Mouse (Mus musculus): ENCODE results near the gene Pex14. TPM values are rescaled to one million over a fixed set of nuclear protein-coding genes. Genes with fewer than 3 reads are reported as not detected.

The Pex14 gene
- polyA plus RNA-seq, 1 experiment from 2014 or later: 29.0 TPM

DNA sequence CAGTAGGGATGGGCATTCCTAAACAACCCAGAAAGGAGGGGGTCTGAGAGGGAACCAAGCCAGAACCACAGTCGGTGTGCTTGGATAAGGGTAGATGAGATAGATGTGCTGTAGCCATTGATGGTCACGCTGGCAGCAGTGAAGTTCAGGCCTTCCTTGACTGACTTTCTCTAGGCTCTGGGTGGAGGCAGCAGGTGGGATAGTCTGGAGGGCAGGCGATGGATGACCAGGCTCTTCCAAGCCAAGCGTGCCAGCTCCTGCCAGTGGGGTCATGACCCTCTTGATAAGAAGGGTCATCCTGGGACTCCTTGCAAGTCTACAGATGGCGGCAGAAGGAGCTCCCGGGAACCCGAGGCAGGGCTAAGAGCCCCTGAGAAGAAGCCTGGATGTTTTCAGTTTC lies 187.5 kb downstream of the Pex14 start:
- Histone ChIP-seq H3K4me3 (ENCODE audit: low read depth, low read length) (no peak overlapping the region), H3K27me3 (ENCODE audit: control insufficient read depth, insufficient read depth, low read length) (no peaks in the 10 kb centered on the region; the same call in 1 of the 2 replicates)
- no peak for ATAC-seq (replicated peaks; ENCODE audit: insufficient number of reproducible peaks, low FRiP score, low TSS enrichment, low read depth)

More for the DNA sequence above, 187.5 kb downstream of the Pex14 start:
- no peak for DNase-seq (ENCODE audit: low spot score)
- Histone ChIP-seq H3K4me1 (ENCODE audit: control insufficient read depth, insufficient read depth, low read length) (0 out of 2 replicates have a peak, but pooled peaks cover 5% of the 10 kb centered on the region), H3K9me3 (replicated peaks; ENCODE audit: control insufficient read depth, low read length) (no peaks in the 10 kb centered on the region), H3K27ac (replicated peaks; ENCODE audit: low read depth, low read length) (no peak overlapping the region), H3K9ac (replicated peaks; ENCODE audit: low read length) (no peak overlapping the region), H3K36me3 (replicated peaks; ENCODE audit: control insufficient read depth, insufficient read depth, low read depth, low read length) (no peaks in the 10 kb centered on the region), H3K4me2 (ENCODE audit: low read depth, low read length) (no peak overlapping the region)
- WGBS: 57% methylated on average over 7 of the region's 7 CpGs

Other genes with a start within 250 kb of the Pex14 start
- gene Dffa, start 4.3 kb upstream of the Pex14 start, polyA plus RNA-seq (2014; fragmentation: Nextera tagmentation; extraction: Ambion mirVana): 24.7 and 27.2 TPM in 2 replicates
- gene Cort, start 26.9 kb upstream of the Pex14 start, polyA plus RNA-seq (2014; fragmentation: Nextera tagmentation; extraction: Ambion mirVana): 0.67 TPM in 1 of 2 replicates, not detected in the other
- gene Cenps, start 37.8 kb upstream of the Pex14 start, polyA plus RNA-seq (2014; fragmentation: Nextera tagmentation; extraction: Ambion mirVana): 53.5 and 55.4 TPM in 2 replicates
- 44.5 and 45.0 TPM in 2 replicates for gene Pgd, start 66.9 kb upstream of the Pex14 start, polyA plus RNA-seq (2014; fragmentation: Nextera tagmentation; extraction: Ambion mirVana)
- gene Kif1b, start 207.8 kb upstream of the Pex14 start, polyA plus RNA-seq (2014; fragmentation: Nextera tagmentation; extraction: Ambion mirVana): 45.1 and 50.1 TPM in 2 replicates